Mouse (Mus musculus) liver, embryonic 14.5 days (tissue): ENCODE measurements around the gene Ripor3. TPM values are rescaled to one million over a fixed set of nuclear protein-coding genes. Genes with fewer than 3 reads are reported as not detected.

ENCODE experiments used
- ATAC-seq: fragments of 200-750 bp; cut with Nextera tagmentation; 2 replicates; pipeline ENCODE4 v1.8.0; 2017; ENCODE audit warnings: moderate number of reproducible peaks, mild to moderate bottlenecking, moderate library complexity; ENCODE audit not compliant: insufficient read depth
- DNase-seq, 3 experiments: peaks; one replicate each; pipeline ENCODE4 v3.0.0-alpha.2; 2012 to 2013; ENCODE audit warnings: low read depth in 3 of 3, low spot score in 3 of 3
- H3K27ac ChIP-seq: fragments of 300-500 bp; sonication (generic); 2 replicates; pipeline ENCODE4 v1.5.1; 2014; ENCODE audit warnings: moderate library complexity, mild to moderate bottlenecking, control low read depth, inconsistent platforms
- H3K27me3 ChIP-seq: fragments of 300-500 bp; sonication (generic); 2 replicates; pipeline ENCODE4 v1.6.1; 2014; ENCODE audit warnings: mild to moderate bottlenecking, low read length, moderate library complexity; ENCODE audit not compliant: control insufficient read depth, insufficient read depth
- H3K36me3 ChIP-seq: fragments of 300-500 bp; sonication (generic); replicated peaks from 2 replicates; pipeline ENCODE4 v1.6.1; 2014; ENCODE audit warnings: low read depth; ENCODE audit not compliant: control insufficient read depth, insufficient read depth
- H3K4me1 ChIP-seq, 2 experiments: fragments of 200-500 bp in 1 of 2; fragments of 300-500 bp in 1 of 2; sonication (generic) in 1 of 2; replicated peaks; 2 replicates each; pipeline ENCODE4 v1.6.1; 2012 to 2014; ENCODE audit warnings: antibody characterized with exemption in 1 of 2, inconsistent platforms in 1 of 2, low read length in 1 of 2; ENCODE audit not compliant: control insufficient read depth in 2 of 2, insufficient read depth in 2 of 2
- H3K4me2 ChIP-seq: fragments of 300-500 bp; sonication (generic); 2 replicates; pipeline ENCODE4 v1.6.1; 2014; ENCODE audit warnings: low read depth, mild to moderate bottlenecking, control low read depth, moderate library complexity
- H3K4me3 ChIP-seq, 2 experiments: fragments of 200-500 bp in 1 of 2; fragments of 300-500 bp in 1 of 2; sonication (generic) in 1 of 2; 2 replicates each; pipeline ENCODE4 v1.5.1; 2012 to 2014; ENCODE audit warnings: low read depth in 2 of 2, low read length in 2 of 2, mild to moderate bottlenecking in 2 of 2, control low read depth in 1 of 2, inconsistent platforms in 1 of 2, moderate library complexity in 1 of 2; ENCODE audit not compliant: insufficient read depth in 1 of 2
- H3K9ac ChIP-seq: fragments of 300-500 bp; sonication (generic); replicated peaks from 2 replicates; pipeline ENCODE4 v1.6.1; 2014; ENCODE audit warnings: mild to moderate bottlenecking, control low read depth, moderate library complexity
- H3K9me3 ChIP-seq: fragments of 300-500 bp; sonication (generic); 2 replicates; pipeline ENCODE4 v1.6.1; 2016; ENCODE audit warnings: low read length, mixed read lengths; ENCODE audit not compliant: control insufficient read depth
- CTCF ChIP-seq: IDR thresholded peaks from 2 replicates; pipeline ENCODE4 v1.5.1; 2016; ENCODE audit warnings: antibody characterized with exemption, low read depth, control low read depth
- EP300 ChIP-seq: IDR thresholded peaks from 2 replicates; pipeline ENCODE4 v1.6.1; 2016; ENCODE audit warnings: antibody characterized with exemption, low read depth
- WGBS: fragments of 180-500 bp; shearing (Covaris S2); extraction: QIAGEN DNeasy Blood & Tissue Kit; methylation state at CpG from one replicate; pipeline ENCODE4 v1.1.7; 2014; ENCODE audit not compliant: insufficient replicate concordance; 5-methylcytosine and 5-hydroxymethylcytosine counted together
- polyA plus RNA-seq, 2 experiments: library from polyadenylated mRNA; depleted of rRNA in 1 of 2; stranded (reverse) in 1 of 2; unstranded in 1 of 2; fragments of >200 nt; fragmentation: Nextera tagmentation in 1 of 2; extraction: Ambion mirVana in 1 of 2; gene quantifications; 2 replicates each; pipeline versions ENCODE4 v1.2.1 to v1.2.3; 2012 to 2014

Gene Ripor3
- polyA plus RNA-seq, 2 experiments = 0.88 to 2.6 TPM

- no peak for TF ChIP-seq CTCF
- TF ChIP-seq EP300 = peak; percentile 55; the same call in 1 of the 2 replicates
Measured at GRCm38 (mm10) chr2:167947251-167947650, 63.2 kb downstream of the Ripor3 start.

GRCm38 (mm10) chr2:167945451-167945850, 65.0 kb downstream of the Ripor3 start:
- H3K27ac ChIP-seq = no peak overlapping the region
- no peaks in the 10 kb centered on the region for H3K9me3 ChIP-seq
- H3K36me3 ChIP-seq = no peaks in the 10 kb centered on the region
- DNase-seq (no peak), ATAC-seq (no peak)
- H3K4me3 ChIP-seq = no peak overlapping the region
- H3K9ac ChIP-seq = no peak overlapping the region
- no peak overlapping the region for H3K4me2 ChIP-seq
- TF ChIP-seq CTCF (no peak), EP300 (no peak)
- WGBS = 77% methylated on average over 5 of the region's 5 CpGs
- H3K27me3 ChIP-seq = no peaks in the 10 kb centered on the region
- H3K4me1 ChIP-seq = peaks cover 2 to 76% of the 10 kb centered on the region in 2 experiments; a peak in 3 of 4 replicates

More at GRCm38 (mm10) chr2:167947251-167947650, 63.2 kb downstream of the Ripor3 start:
- peak; percentile 30 for ATAC-seq
- Histone ChIP-seq H3K27me3 (no peaks in the 10 kb centered on the region), H3K4me1 (peaks cover 2 to 61% of the 10 kb centered on the region in 2 experiments; a peak in 3 of 4 replicates), H3K9me3 (no peaks in the 10 kb centered on the region), H3K36me3 (no peaks in the 10 kb centered on the region), H3K4me3 (no peak overlapping the region), H3K4me2 (no peak overlapping the region), H3K9ac (no peak overlapping the region; the same call in 1 of the 2 replicates), H3K27ac (no peak overlapping the region)
- no peak for DNase-seq
- WGBS = 31% methylated on average over 3 of the region's 3 CpGs

GRCm38 (mm10) chr2:167944193-167944592, 66.2 kb downstream of the Ripor3 start:
- Histone ChIP-seq H3K4me3 (no peak overlapping the region), H3K36me3 (no peaks in the 10 kb centered on the region), H3K27me3 (no peaks in the 10 kb centered on the region), H3K27ac (no peak overlapping the region), H3K4me1 (peaks cover 2 to 76% of the 10 kb centered on the region in 2 experiments; a peak in 3 of 4 replicates), H3K4me2 (no peak overlapping the region), H3K9ac (no peak overlapping the region), H3K9me3 (no peaks in the 10 kb centered on the region)
- WGBS = 78% methylated on average over 3 of the region's 3 CpGs
- DNase-seq (no peak), ATAC-seq (no peak)
- TF ChIP-seq EP300 = no peak
- no peak for TF ChIP-seq CTCF

GRCm38 (mm10) chr2:167942926-167943633, 67.3 kb downstream of the Ripor3 start:
- ATAC-seq (no peak), DNase-seq (no peak)
- 17% methylated on average over 12 of the region's 12 CpGs for WGBS
- H3K36me3 ChIP-seq = no peaks in the 10 kb centered on the region
- no peaks in the 10 kb centered on the region for H3K27me3 ChIP-seq
- H3K4me3 ChIP-seq = no peak overlapping the region
- no peaks in the 10 kb centered on the region for H3K9me3 ChIP-seq
- TF ChIP-seq CTCF (no peak), EP300 (no peak)
- peak overlapping the region; percentile 11 for H3K4me2 ChIP-seq
- no peak overlapping the region for H3K27ac ChIP-seq
- H3K9ac ChIP-seq = no peak overlapping the region
- H3K4me1 ChIP-seq = peaks cover 2 to 66% of the 10 kb centered on the region in 2 experiments; a peak in 3 of 4 replicates

- no peak for DNase-seq
Measured at GRCm38 (mm10) chr2:167942199-167942925, 68.1 kb downstream of the Ripor3 start.

More at GRCm38 (mm10) chr2:167942199-167942925, 68.1 kb downstream of the Ripor3 start:
- peaks cover 0 to 58% of the 10 kb centered on the region in 2 experiments; a peak in 3 of 4 replicates for H3K4me1 ChIP-seq
- H3K4me3 ChIP-seq = no peak overlapping the region
- no peak for TF ChIP-seq EP300
- no peak for TF ChIP-seq CTCF
- WGBS = 35% methylated on average over 8 of the region's 8 CpGs
- H3K9ac ChIP-seq = no peak overlapping the region
- H3K36me3 ChIP-seq = no peaks in the 10 kb centered on the region
- H3K27ac ChIP-seq = no peak overlapping the region
- no peaks in the 10 kb centered on the region for H3K27me3 ChIP-seq
- no peaks in the 10 kb centered on the region for H3K9me3 ChIP-seq
- no peak for ATAC-seq
- peak overlapping the region; percentile 11 for H3K4me2 ChIP-seq
